Mouse (Mus musculus) urinary bladder, postnatal 36 days (tissue): Measurements from ENCODE around the gene Scn8a.
A peak's percentile ranks its signal among the peaks of the same experiment; 100 is the strongest.

Experiments used
- DNase-seq, 2 experiments: peaks; one replicate each; pipeline ENCODE4 v3.0.0; 2022; ENCODE audit warnings: low spot score in 2 of 2, mixed read lengths in 1 of 2

Scn8a gene

DNA sequence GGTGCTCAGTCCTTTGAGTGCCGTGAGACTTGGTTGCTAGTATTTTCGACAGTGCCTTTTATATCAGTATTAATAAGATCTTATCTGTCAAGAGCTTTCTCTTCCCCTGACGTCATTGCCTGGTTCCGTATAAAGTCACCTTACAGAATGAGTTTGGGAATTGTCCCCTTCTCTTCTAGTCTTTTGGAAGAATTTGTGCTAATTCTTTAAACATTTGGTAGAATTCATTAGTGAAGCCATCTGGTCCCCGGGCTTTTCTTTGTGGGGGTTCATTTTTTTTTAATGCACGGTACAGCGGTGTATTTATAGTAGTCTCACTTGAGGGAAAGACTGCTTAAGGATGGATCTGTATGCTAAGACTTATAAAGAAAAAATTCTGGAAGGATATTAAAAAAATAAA lies 84.3 kb downstream of the Scn8a start:
- no peak for DNase-seq

DNA sequence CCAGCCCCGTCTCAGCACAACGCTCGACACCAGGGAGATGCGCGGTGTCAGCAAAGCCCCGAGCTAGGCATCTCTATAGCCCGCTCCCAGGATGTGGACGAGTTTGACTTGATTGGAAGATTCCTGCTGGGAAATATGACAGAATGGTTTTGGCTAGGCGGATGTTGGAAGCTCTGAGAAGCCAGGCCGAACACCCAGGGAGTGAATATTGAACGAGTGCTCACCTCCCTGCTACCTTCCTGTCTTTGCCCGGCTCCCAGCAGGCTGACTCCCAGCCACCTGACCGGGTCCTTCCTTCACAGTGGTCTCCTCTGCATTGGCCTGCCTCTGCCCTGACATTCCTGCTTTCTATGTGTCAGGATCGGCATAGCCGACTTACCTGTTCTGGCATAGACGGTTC lies 85.1 kb downstream of the Scn8a start:
- DNase-seq = no peak

DNA sequence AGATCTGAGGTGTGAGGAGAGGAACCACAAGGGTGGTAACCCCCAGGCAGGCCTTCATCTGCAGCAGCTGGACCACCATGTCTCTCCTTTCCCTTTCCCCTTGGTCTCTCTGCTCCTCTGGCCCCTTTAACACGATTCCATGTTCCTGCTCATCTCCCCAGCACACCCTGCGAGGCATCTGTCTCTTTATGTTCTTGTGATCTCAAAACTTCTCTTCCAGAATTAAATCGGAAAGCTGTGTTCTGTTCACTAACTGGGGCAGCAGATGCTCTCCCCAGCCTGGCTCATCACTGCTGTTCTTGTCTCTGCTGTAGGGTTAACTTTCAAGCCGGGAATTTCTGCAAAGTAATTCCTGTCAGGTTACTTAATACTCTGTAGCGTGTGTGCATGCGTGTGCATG lies 91.3 kb downstream of the Scn8a start:
- no peak for DNase-seq

DNA sequence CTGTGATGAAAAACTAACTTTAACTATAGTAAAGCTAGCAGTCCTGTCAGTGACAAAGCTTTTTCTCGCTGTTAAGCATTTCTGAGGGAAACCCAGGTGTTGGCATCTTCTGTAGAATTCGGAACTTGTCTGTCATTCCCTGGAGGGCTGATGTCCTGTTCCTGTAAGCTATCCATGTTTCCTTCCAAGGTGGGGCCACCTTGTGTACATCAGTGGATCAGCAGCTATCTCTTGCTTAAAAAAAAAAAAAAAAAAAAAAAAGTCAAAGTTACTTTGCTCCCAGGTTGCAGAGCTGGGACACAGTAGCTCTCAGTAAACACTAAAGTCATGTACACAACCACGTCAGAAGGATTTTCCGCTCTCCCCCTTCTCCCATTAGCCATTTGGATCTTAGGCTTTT lies 91.9 kb downstream of the Scn8a start:
- DNase-seq = no peak

DNA sequence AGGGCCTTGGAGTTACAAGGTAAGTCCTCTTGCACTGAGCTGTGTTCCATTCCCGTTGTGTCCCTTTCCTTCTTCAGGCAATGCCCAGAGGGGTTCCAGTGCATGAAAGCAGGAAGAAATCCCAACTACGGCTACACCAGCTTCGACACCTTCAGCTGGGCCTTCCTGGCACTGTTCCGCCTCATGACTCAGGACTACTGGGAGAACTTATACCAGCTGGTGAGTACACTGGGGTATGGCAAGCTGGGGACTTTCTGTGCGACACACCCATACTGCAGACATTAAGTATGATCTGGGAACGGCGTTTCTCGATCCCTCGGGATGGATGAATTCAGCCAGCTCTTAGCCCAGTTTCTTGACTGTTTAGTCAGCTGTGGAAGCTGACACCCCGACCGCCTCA lies 101.8 kb downstream of the Scn8a start:
- DNase-seq = no peak

DNA sequence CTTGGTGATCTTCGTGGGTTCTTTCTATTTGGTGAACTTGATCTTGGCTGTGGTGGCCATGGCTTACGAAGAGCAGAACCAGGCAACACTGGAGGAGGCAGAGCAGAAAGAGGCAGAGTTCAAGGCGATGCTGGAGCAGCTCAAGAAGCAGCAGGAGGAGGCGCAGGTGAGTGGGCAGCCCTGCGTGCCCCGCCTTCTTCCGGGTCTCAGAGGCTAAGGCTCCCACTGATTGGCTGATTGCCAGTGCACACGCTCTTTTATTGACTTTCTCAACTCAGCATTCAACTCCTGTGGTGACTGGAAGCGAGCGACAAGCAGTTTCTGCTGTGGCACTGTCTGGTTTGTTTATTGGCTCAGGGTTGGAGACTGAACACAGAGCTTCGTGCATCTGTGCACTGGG lies 103.1 kb downstream of the Scn8a start:
- peak; percentile 20 to 38 for DNase-seq

DNA sequence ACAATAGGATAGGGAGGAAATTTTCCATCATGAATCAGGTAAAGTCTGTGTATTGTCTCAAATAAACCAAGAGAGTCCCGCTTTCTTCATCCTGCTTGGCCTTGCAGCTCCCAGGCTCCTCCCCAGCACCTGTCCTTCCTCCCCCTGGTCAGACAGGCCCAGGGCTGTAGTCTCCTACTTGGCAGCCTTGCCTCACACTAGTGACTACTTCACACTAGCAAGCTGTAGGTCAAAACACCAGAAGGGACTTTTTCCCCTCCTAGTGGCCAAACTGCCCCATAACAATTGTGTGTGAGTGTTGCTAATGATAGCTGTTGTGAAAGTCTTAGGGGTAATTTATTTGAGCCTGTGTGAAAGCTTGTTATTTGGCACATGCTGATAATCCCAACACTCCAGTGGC lies 105.0 kb downstream of the Scn8a start:
- DNase-seq = peak; percentile 10 to 12

DNA sequence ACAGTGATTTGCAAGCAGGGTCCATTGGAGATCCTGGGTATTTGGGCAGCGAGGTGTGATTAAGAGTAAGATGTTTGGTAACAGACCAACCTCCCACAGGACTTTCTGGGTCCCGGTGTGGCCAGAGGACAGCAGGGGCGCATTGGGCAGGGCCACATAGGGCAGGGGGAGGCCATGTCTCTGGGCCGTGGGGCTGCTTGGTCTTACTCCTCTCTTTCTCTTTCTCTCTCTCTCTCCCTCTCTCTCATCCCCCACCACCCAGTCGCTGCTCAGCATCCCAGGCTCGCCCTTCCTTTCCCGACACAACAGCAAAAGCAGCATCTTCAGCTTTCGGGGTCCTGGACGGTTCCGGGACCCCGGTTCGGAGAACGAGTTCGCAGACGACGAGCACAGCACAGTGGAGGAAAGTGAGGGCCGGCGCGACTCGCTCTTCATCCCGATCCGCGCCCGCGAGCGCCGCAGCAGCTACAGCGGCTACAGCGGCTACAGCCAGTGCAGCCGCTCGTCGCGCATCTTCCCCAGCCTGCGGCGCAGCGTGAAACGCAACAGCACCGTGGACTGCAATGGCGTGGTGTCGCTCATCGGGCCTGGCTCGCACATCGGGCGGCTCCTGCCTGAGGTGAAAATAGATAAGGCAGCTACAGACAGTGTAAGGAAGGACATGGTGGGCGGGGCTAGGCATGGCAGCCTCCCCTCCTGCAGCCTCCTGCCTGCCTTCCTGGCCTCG lies 113.9 kb downstream of the Scn8a start:
- peak in 1 of 2 experiments; percentile 34 for DNase-seq

DNA sequence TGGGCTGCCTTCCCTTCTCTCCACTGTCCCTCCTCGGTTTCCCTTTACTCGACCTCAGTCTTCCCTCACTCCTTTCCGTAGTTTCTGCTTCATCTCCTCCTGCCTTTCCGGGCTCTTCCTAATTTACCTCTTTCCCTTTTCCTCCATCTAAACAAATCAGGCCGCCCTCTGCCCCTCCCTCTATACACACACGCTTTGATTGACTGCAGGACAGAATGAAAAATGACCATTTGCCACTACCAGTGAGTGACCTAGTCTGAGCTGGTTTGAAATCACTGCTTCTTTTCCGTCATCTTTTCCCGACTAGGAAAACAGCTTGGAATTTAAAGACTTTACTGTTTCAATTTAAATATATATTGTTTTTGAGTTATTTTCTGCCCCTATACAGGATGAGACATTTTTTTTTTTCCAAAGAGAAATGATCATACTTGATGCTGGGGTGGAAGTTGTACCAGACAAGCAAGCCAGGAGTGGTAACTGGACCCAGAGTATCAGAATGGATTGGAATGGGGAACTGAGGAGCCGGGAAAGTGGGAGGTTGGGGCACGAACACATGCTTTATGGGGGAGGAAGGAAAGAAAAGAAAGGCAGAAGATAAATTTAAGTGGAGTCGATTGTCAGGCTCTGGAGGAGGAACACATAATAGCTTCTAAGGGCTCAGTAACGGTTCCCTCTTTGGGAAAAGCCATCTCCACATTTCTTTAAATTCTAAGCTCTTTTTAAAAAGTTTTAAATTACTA lies 114.7 kb downstream of the Scn8a start:
- no peak for DNase-seq

DNA sequence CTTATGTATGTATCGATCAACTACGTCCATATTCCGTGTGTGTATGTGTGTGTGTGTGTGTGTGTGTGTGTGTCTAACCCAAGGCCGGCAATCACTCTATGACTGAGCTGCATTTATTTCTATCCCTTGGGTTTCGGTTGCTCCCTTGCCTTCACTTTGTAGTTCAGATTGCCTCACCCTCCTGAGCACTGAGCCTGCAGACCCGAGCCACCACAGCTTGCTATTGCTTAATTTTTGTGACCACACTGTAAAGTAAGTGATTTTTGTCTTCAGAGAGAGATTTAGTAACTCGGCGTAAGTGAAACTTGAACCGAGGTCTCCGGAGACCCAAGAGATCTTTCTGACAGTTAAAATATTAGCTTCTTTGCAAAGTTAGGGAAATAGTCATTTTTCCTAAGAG lies 116.8 kb downstream of the Scn8a start:
- DNase-seq = no peak

DNA sequence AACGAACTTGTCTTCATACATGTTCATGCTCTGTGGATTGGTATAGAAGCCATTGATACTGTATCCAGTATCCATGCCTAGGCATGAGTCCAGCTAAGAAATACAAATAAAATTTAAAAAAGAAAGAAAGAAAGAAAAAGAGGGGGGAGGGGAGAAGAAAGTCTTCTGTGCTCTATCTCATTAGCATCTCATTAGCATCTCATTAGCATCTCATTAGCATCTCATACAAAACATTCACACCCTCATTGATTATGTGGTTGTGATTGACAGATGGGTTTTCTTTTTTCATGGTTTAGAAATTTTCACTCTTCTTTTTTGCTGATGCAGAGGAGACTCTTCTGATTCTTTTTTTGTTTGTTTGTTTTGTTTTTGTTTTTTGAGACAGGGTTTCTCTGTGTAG lies 117.4 kb downstream of the Scn8a start:
- no peak for DNase-seq

DNA sequence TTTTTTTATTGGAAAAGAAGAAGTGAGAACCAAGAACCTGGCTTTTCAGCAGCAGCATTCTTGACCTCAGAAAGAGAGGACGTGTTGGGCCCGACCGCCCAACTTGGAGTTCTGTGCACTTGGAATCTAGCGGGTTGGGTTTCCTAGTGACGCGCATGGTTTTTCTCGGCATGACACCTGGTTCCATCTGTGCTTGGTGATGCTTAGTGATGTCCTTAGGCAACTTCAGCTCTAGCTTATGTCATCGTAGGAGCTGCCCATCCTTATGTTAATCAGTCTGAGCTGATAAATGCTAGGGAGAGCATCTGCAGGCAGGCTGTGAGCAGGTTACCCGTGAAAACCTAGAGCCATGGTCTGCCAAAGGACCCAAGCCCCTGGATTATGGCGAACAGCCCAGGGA lies 120.6 kb downstream of the Scn8a start:
- DNase-seq = no peak

DNA sequence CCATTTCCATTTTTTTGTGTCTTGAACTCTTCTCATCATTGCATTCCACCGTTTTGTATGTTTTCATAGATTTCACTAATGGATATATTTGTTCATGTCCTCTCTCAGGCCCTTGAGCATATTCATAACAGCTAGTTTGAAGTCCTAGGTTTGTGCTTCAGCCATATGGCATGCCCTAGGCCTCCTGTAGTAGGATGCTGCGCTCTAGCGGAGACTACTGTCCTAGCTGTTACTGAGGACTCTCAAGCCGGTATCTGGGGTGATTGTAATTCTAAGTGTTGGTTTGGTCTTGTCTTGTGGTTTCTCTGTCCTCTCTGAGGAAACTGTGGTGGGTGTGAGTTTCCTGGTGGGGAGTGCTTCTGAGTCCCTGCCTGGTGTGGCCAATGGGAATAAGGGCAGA lies 127.4 kb downstream of the Scn8a start:
- DNase-seq = peak in 1 of 2 experiments; percentile 17

DNA sequence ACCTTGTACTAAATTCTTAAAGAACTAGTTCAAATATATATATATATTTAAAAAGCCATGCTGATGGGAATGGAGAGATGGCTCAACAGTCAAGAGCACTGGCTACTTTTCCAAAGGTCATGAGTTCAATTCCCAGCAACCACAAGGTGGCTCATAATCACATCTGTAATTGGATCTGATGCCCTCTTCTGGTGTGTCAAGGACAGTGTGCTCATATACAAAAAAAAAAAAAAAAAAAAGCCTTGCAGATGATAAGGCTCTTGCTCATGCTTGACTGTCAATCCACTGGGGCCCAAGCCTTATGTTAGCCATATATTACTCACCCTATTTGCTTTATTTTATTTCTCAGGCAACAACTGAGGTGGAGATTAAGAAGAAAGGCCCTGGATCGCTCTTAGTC lies 132.0 kb downstream of the Scn8a start:
- no peak for DNase-seq

DNA sequence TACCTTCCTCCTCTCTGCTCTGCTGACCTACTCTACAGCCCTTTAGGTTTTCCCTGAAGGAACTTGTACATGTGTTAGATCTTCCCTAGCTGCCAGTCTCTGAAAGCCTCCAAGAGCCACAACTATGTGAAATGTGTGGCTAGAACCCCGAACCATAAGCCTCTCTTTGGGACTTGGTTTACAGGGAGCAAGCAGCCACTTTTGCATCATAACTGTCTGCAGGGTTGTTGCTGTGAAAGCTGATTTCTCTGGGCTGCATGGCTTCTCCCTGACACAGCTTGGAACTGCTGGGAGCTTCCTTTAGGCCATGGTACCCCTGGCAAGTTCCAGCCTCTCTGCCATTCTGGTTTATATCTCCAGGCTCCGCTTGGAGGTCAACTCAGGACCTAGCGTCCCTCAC lies 132.8 kb downstream of the Scn8a start:
- DNase-seq = no peak

DNA sequence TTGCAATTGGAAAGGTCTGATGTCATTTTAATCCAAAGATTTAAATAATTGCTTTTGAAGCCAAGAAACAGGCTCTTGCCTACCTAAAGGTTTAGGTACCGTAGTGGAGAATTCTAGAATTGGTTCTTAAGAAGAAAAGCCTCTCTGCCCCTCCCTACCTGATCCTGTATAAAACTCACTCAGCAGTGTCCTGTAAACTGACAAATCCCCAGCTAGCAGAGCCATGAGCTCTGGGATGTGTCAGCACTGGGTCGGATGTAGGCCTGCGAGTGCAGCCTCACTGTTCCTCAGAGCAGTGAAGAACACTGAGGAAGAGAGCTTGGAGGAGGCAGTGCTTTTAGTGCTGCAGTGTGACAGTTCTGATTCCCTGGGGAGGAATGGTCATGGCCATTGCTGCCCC lies 134.9 kb downstream of the Scn8a start:
- no peak for DNase-seq

DNA sequence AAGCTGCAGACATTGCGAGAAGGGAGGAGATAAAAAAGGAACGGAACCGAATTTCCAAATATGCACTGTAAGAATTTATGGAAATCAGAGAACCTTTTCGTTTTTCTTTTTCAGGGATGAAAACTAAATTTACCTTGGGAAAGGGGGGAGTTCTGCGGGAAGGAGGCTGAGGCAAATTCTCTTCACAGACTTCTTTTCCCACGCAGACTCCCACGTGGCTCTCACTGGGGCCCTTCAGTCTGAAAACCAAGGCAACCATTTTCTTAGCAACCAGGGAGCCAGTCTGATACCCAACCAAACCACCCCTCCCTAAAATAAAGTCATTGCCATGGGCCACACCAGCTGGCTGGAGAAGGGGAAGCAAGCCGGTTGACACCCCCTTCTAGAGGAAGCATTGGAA lies 136.1 kb downstream of the Scn8a start:
- no peak for DNase-seq

DNA sequence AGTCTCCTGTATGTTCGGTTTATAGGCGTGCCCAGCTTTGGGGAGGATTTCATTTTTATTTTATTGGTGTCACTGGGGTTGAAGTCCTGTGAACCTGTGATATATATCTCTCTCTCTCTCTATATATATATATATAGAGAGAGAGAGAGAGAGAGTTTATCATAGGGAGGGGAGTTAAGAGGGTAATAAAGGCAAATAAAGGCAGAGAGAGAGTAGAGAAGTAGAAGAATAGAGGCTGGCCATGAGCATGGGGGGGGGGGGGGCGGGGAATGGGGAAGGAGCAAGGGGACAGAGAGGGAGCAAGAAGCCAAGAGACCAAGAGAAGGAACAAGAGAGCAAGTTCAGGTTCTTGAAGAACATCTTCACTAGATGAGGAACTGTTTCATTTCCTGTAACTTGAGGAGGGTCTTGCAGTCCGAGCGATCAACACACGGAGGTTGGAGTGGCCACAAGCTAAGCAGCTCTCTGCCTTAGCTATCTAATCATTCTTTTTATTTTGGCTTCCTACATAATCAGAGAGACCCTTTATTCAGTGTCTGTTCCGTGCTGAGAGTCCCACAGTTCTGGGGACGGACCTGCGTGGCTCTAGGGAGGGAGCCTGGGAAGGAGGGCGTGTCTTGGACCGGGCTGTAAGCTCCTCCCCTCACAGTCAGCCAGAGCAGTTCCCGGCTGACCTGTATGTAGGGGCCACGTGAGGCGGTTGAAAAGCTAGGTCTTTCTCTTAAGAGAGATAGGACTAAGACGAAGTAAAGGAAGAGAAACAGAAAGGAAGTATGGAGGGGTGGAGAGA lies 136.8 kb downstream of the Scn8a start:
- peak; percentile 51 to 66 for DNase-seq

DNA sequence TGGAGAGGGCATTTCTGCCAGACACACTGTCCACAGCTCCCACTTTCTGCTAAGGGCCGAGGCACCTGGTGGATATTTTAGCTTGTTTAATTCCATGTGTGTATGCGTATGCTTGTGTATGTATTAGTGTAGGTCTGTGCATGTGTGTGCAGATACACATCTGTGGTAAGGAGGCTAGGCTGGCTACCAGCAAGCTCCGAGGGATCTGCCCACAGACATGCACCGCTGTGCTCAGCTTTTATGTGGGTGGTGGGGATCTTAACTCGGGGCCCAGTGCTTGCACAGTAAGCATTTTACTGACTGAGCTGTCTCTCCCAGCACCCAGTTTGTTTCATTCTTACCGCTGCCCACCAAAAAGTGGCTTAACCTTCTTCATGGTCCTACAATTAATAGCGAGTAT lies 137.6 kb downstream of the Scn8a start:
- DNase-seq = no peak

DNA sequence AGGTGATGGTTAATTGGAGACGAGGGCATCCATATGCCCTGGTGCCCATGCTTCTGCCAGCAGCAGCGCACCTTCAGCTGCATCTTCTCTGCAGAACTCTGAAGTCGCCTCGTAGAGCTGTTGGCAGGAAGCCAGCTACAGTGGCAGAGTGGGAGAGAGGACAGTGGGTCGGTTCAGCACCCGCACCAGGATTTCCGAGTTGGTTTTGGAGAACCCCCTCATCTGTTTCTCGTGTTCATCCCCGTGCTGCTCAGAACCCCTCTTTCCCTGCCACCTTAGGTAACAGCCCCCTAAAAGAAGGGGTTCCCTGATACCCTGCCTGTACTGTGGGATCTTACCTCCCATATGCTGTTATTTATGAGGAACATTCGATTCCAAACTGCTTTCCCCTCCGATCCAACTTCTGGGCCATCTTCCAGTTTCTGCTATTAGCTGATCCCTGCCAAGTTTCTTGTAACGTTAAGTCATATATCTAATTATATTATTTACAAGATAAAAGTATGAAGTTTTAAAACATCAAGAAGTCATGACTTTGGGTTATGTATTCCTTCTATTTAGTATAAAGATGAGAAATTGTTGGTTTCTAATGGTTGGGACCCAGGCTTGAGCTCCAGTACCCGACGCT lies 138.8 kb downstream of the Scn8a start:
- DNase-seq = no peak

DNA sequence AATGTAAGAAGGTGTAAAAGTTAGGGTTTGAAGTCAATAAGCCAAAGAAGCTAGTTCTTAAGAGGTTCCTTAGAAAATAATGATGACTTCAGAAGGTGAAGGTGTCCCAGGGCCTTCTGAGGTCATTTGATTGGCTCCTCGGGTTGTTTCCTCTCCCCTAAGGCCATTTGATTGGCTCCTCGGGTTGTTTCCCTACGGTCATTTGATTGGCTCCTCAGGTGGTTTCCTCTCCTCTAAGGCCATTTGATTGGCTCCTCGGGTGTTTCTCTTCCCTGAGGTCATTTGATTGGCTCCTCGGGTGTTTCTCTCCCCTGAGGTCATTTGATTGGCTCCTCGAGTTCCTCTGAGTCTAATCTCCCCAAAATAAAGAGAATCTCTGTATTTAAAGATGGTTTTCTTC lies 141.7 kb downstream of the Scn8a start:
- no peak for DNase-seq

DNA sequence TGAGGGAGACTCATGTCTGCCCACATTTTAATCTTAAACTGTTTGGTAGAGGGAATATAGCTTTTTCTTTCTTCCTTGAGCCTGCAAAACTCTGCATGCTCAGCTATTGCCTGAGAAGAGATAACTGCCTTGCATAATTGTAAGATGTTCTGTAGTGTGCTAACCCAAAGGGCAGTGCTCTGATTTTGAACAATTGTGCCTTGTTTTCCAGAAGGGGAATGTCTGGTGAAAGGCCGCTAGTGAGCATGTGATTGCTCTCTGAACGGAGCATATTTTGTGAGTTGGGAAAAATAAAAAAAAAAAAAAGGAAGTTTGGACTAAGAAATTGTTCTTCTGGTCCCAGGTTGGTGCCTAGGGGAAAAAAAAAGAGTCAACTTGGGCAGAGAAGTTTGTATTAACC lies 159.3 kb downstream of the Scn8a start:
- no peak for DNase-seq
